Mouse (Mus musculus) embryonic facial prominence, embryonic 10.5 days (tissue): ENCODE measurements at regions not wholly inside any gene's neighbourhood (a gene's known extent, or its start where the extent isn't known, plus 50 kb on each side); places are given as distances from the start of the nearest gene placed in this dataset.

Experiments
- DNase-seq: peaks from one replicate; pipeline ENCODE4 v3.0.0-alpha.2; 2017; ENCODE audit warnings: low spot score
- H3K27ac ChIP-seq: fragments of 300-500 bp; sonication (generic); replicated peaks from 2 replicates; pipeline ENCODE4 v1.5.1; 2016; ENCODE audit warnings: mild to moderate bottlenecking
- H3K27me3 ChIP-seq: fragments of 300-500 bp; sonication (generic); replicated peaks from 2 replicates; pipeline ENCODE4 v1.6.1; 2016; ENCODE audit warnings: low read depth, mild to moderate bottlenecking; ENCODE audit not compliant: poor library complexity, severe bottlenecking
- H3K36me3 ChIP-seq: fragments of 300-500 bp; sonication (generic); replicated peaks from 2 replicates; pipeline ENCODE4 v1.6.1; 2016; ENCODE audit warnings: mild to moderate bottlenecking, moderate library complexity
- H3K4me1 ChIP-seq: fragments of 300-500 bp; sonication (generic); 2 replicates; pipeline ENCODE4 v1.6.1; 2016
- H3K4me3 ChIP-seq: fragments of 300-500 bp; sonication (generic); 2 replicates; pipeline ENCODE4 v1.5.1; 2016; ENCODE audit warnings: mild to moderate bottlenecking, moderate library complexity
- H3K9me3 ChIP-seq: fragments of 300-500 bp; sonication (generic); 2 replicates; pipeline ENCODE4 v1.6.1; 2016; ENCODE audit warnings: mild to moderate bottlenecking
- WGBS: fragments of 180-500 bp; shearing (Covaris S2); methylation state at CpG from one replicate; pipeline ENCODE4 v1.1.7; 2016; 5-methylcytosine and 5-hydroxymethylcytosine counted together

- Histone ChIP-seq H3K9me3 (no peaks in the 10 kb centered on the region), H3K4me1 (peaks cover 4% of the 10 kb centered on the region), H3K27me3 (0 out of 2 replicates have a peak, but pooled peaks cover 3% of the 10 kb centered on the region), H3K4me3 (no peak overlapping the region), H3K27ac (no peak overlapping the region), H3K36me3 (no peaks in the 10 kb centered on the region)
- WGBS = 43% methylated on average over 1 of the region's 1 CpGs
- DNase-seq = no peak
These were observed 51.9 kb upstream of the Lgalsl start for GRCm38 (mm10) chr11:20882756-20883155.

- no peak for DNase-seq
- H3K36me3 ChIP-seq = no peaks in the 10 kb centered on the region
- H3K9me3 ChIP-seq = no peaks in the 10 kb centered on the region
- H3K27ac ChIP-seq = no peak overlapping the region
- no peak overlapping the region for H3K4me3 ChIP-seq
- H3K4me1 ChIP-seq = no peaks in the 10 kb centered on the region
- 0 out of 2 replicates have a peak, but pooled peaks cover 3% of the 10 kb centered on the region for H3K27me3 ChIP-seq
- 85% methylated on average over 2 of the region's 2 CpGs for WGBS
These were observed 53.1 kb upstream of the Lgalsl start for GRCm38 (mm10) chr11:20883907-20884306.

- WGBS = 89% methylated on average over 2 of the region's 2 CpGs
- no peak overlapping the region for H3K27ac ChIP-seq
- H3K36me3 ChIP-seq = no peaks in the 10 kb centered on the region
- no peak for DNase-seq
- H3K4me1 ChIP-seq = no peaks in the 10 kb centered on the region
- no peak overlapping the region for H3K4me3 ChIP-seq
- H3K27me3 ChIP-seq = peaks cover 3% of the 10 kb centered on the region; the same call in 1 of the 2 replicates
- H3K9me3 ChIP-seq = no peaks in the 10 kb centered on the region
These were observed 56.2 kb upstream of the Lgalsl start for GRCm38 (mm10) chr11:20887044-20887443.

GRCm38 (mm10) chr11:20890479-20890878, 59.6 kb upstream of the Lgalsl start:
- no peaks in the 10 kb centered on the region for H3K36me3 ChIP-seq
- no peaks in the 10 kb centered on the region for H3K9me3 ChIP-seq
- H3K4me3 ChIP-seq = no peak overlapping the region
- no peak for DNase-seq
- no peak overlapping the region for H3K27ac ChIP-seq
- 73% methylated on average over 3 of the region's 3 CpGs for WGBS
- peaks cover 2% of the 10 kb centered on the region; the same call in 1 of the 2 replicates for H3K4me1 ChIP-seq
- no peaks in the 10 kb centered on the region; the same call in 1 of the 2 replicates for H3K27me3 ChIP-seq

- Histone ChIP-seq H3K9me3 (no peaks in the 10 kb centered on the region), H3K4me1 (peaks cover 12% of the 10 kb centered on the region), H3K27me3 (no peaks in the 10 kb centered on the region; the same call in 1 of the 2 replicates), H3K27ac (no peak overlapping the region), H3K4me3 (no peak overlapping the region), H3K36me3 (no peaks in the 10 kb centered on the region)
- DNase-seq = no peak
- 82% methylated on average over 10 of the region's 10 CpGs for WGBS
These were observed 60.9 kb upstream of the Lgalsl start for GRCm38 (mm10) chr11:20891711-20892110.

- no peaks in the 10 kb centered on the region for H3K27me3 ChIP-seq
- no peaks in the 10 kb centered on the region for H3K36me3 ChIP-seq
- H3K27ac ChIP-seq = no peak overlapping the region; the same call in 1 of the 2 replicates
- H3K4me1 ChIP-seq = peaks cover 27% of the 10 kb centered on the region
- H3K9me3 ChIP-seq = no peaks in the 10 kb centered on the region
- WGBS = 72% methylated on average over 11 of the region's 11 CpGs
- no peak for DNase-seq
- no peak overlapping the region for H3K4me3 ChIP-seq
These were observed 65.6 kb upstream of the Lgalsl start for GRCm38 (mm10) chr11:20896277-20897123.

GRCm38 (mm10) chr11:20897468-20897867, 66.6 kb upstream of the Lgalsl start:
- peaks cover 36% of the 10 kb centered on the region for H3K4me1 ChIP-seq
- no peak overlapping the region for H3K4me3 ChIP-seq
- no peak for DNase-seq
- no peaks in the 10 kb centered on the region for H3K36me3 ChIP-seq
- no peaks in the 10 kb centered on the region for H3K27me3 ChIP-seq
- H3K9me3 ChIP-seq = no peaks in the 10 kb centered on the region
- WGBS = 87% methylated on average over 7 of the region's 7 CpGs
- no peak overlapping the region for H3K27ac ChIP-seq

- no peaks in the 10 kb centered on the region for H3K27me3 ChIP-seq
- no peak for DNase-seq
- H3K9me3 ChIP-seq = no peaks in the 10 kb centered on the region
- no peaks in the 10 kb centered on the region for H3K36me3 ChIP-seq
- H3K4me3 ChIP-seq = no peak overlapping the region
- peak overlapping the region; percentile 30; the same call in 1 of the 2 replicates for H3K27ac ChIP-seq
- H3K4me1 ChIP-seq = peaks cover 40% of the 10 kb centered on the region
- 70% methylated on average over 4 of the region's 4 CpGs for WGBS
These were observed 67.7 kb upstream of the Lgalsl start for GRCm38 (mm10) chr11:20898558-20898957.

GRCm38 (mm10) chr11:20899766-20900165, 68.9 kb upstream of the Lgalsl start:
- 88% methylated on average over 6 of the region's 6 CpGs for WGBS
- H3K27ac ChIP-seq = no peak overlapping the region
- DNase-seq = no peak
- no peaks in the 10 kb centered on the region for H3K9me3 ChIP-seq
- H3K27me3 ChIP-seq = no peaks in the 10 kb centered on the region
- H3K36me3 ChIP-seq = no peaks in the 10 kb centered on the region
- no peak overlapping the region for H3K4me3 ChIP-seq
- H3K4me1 ChIP-seq = peaks cover 40% of the 10 kb centered on the region

- H3K4me1 ChIP-seq = peaks cover 26% of the 10 kb centered on the region
- WGBS = 68% methylated on average over 2 of the region's 2 CpGs
- no peaks in the 10 kb centered on the region for H3K27me3 ChIP-seq
- no peak overlapping the region for H3K27ac ChIP-seq
- no peak overlapping the region for H3K4me3 ChIP-seq
- H3K36me3 ChIP-seq = no peaks in the 10 kb centered on the region
- no peak for DNase-seq
- H3K9me3 ChIP-seq = no peaks in the 10 kb centered on the region
These were observed 71.1 kb upstream of the Lgalsl start for GRCm38 (mm10) chr11:20902001-20902400.

- no peaks in the 10 kb centered on the region for H3K36me3 ChIP-seq
- H3K27ac ChIP-seq = no peak overlapping the region
- DNase-seq = no peak
- WGBS = 43% methylated on average over 8 of the region's 8 CpGs
- no peaks in the 10 kb centered on the region for H3K9me3 ChIP-seq
- H3K4me1 ChIP-seq = peaks cover 28% of the 10 kb centered on the region
- no peaks in the 10 kb centered on the region for H3K27me3 ChIP-seq
- H3K4me3 ChIP-seq = no peak overlapping the region
These were observed 72.1 kb upstream of the Lgalsl start for GRCm38 (mm10) chr11:20902910-20903309.

GRCm38 (mm10) chr11:20907996-20908395, 77.1 kb upstream of the Lgalsl start:
- Histone ChIP-seq H3K27me3 (no peaks in the 10 kb centered on the region), H3K4me3 (no peak overlapping the region), H3K4me1 (peaks cover 5% of the 10 kb centered on the region), H3K9me3 (no peaks in the 10 kb centered on the region), H3K27ac (no peak overlapping the region), H3K36me3 (no peaks in the 10 kb centered on the region)
- no peak for DNase-seq
- WGBS = 48% methylated on average over 3 of the region's 3 CpGs

GRCm38 (mm10) chr11:20908471-20908870, 77.6 kb upstream of the Lgalsl start:
- Histone ChIP-seq H3K9me3 (no peaks in the 10 kb centered on the region), H3K27ac (no peak overlapping the region), H3K4me3 (no peak overlapping the region), H3K27me3 (no peaks in the 10 kb centered on the region), H3K4me1 (peaks cover 6% of the 10 kb centered on the region; the same call in 1 of the 2 replicates), H3K36me3 (no peaks in the 10 kb centered on the region)
- WGBS = 81% methylated on average over 4 of the region's 4 CpGs
- DNase-seq = no peak
